In genomic region chr1:52170057-52170456, GRCm38 (mm10) we compare ENCODE assay signal across 8 mouse cellular contexts. TPM values are rescaled to one million over a fixed set of nuclear protein-coding genes. Genes with fewer than 3 reads are reported as not detected.
A peak's percentile ranks its signal among the peaks of the same experiment; 100 is the strongest.
DNase-seq lines count a peak whose midpoint lies in the region; ATAC-seq and TF ChIP-seq lines count a peak whose summit lies in the region.

No protein-coding gene starts in this region.

- no peak overlapping the region for H3K4me2 ChIP-seq in heart, postnatal 0 days (ENCODE audit: low read depth, low read length)

- H3K4me3 ChIP-seq in heart, postnatal 0 days (ENCODE audit: low read depth, low read length), result no peak overlapping the region

- peaks cover 12% of the 10 kb centered on the region; the same call in 1 of the 2 replicates for H3K4me1 ChIP-seq in heart, postnatal 0 days (ENCODE audit: control insufficient read depth, insufficient read depth)

- H3K36me3 ChIP-seq in heart, postnatal 0 days (replicated peaks; ENCODE audit: control insufficient read depth, insufficient read depth, low read length), result 0 out of 2 replicates have a peak, but pooled peaks cover 10% of the 10 kb centered on the region

- no peaks in the 10 kb centered on the region for H3K27me3 ChIP-seq in heart, postnatal 0 days (ENCODE audit: control insufficient read depth, insufficient read depth, low read length)

- peak; percentile 63 for TF ChIP-seq CTCF in heart, postnatal 0 days (IDR thresholded peaks at IDR 0.05; ENCODE audit: low read depth)

- no peak overlapping the region for H3K9ac ChIP-seq in heart, postnatal 0 days (replicated peaks; ENCODE audit: low read depth, low read length)

- no peaks in the 10 kb centered on the region for H3K9me3 ChIP-seq in heart, postnatal 0 days (replicated peaks; ENCODE audit: control insufficient read depth, low read length)

- H3K27ac ChIP-seq in heart, postnatal 0 days (ENCODE audit: low read depth), result no peak overlapping the region

- WGBS in heart, postnatal 0 days, result 14% methylated on average over 3 of the region's 3 CpGs

- TF ChIP-seq EP300 in heart, postnatal 0 days (IDR thresholded peaks at IDR 0.05; ENCODE audit: low read depth), result no peak

- ATAC-seq in heart, postnatal 0 days (ENCODE audit: insufficient read depth, low read depth), result peak; percentile 56; the same call in 1 of the 2 replicates

- no peak for DNase-seq in heart, postnatal 0 days (ENCODE audit: low spot score)
- no peak for DNase-seq in heart, adult 8-10 months (ENCODE audit: low spot score)
- DNase-seq in CD4-positive helper T cell, adult 2 months (ENCODE audit: low read depth, low spot score), result peak; percentile 70
- peak; percentile 51 for DNase-seq in adipocyte (ENCODE audit: low spot score)
- DNase-seq in forelimb bud, embryonic 11.5 days (ENCODE audit: low read depth, low spot score), result peak; percentile 49
- peak; percentile 25 for DNase-seq in lung, postnatal 14 days
- peak; percentile 51 to 59 for DNase-seq in thymus, postnatal 36 days
- DNase-seq in layer of hippocampus, postnatal 14 days (ENCODE audit: low spot score in 2 of 2), result no peak

RNA-seq across cellular contexts. Expression of gene Stat1, which starts 50.8 kb away (rescaled TPM):
- total RNA-seq in heart, postnatal 0 days (2014; rRNA removed; ENCODE audit: low replicate concordance), result 55.1 and 70.0 TPM in 2 replicates
- polyA plus RNA-seq in heart, postnatal 0 days (2015; fragmentation: Nextera tagmentation; extraction: Ambion mirVana), result 22.3 and 23.0 TPM in 2 replicates
- total RNA-seq in heart, adult 8-10 months (2022), result 10 to 100 TPM; 26.0 to 33.9 (median 26.9) TPM
- total RNA-seq in layer of hippocampus, postnatal 14 days (2021), result 10 to 100 TPM; 15.8 to 17.9 TPM

Comparison
In these comparisons a context has a peak if more than half of its experiments do, and no peak if none do; other contexts are left out.
1. DNase-seq: peak in CD4-positive helper T cell, adult 2 months (single experiment), adipocyte (single experiment), forelimb bud, embryonic 11.5 days (single experiment), lung, postnatal 14 days (single experiment) and thymus, postnatal 36 days (2 of 2); none in heart, postnatal 0 days (single experiment), heart, adult 8-10 months (single experiment) and layer of hippocampus, postnatal 14 days (0 of 2).